Mouse (Mus musculus): ENCODE data around the gene Dcst2. TPM values are rescaled to one million over a fixed set of nuclear protein-coding genes. Genes with fewer than 3 reads are reported as not detected.

The Dcst2 gene
- polyA plus RNA-seq, 1 experiment from 2014 or later = 0.23 TPM

DNA sequence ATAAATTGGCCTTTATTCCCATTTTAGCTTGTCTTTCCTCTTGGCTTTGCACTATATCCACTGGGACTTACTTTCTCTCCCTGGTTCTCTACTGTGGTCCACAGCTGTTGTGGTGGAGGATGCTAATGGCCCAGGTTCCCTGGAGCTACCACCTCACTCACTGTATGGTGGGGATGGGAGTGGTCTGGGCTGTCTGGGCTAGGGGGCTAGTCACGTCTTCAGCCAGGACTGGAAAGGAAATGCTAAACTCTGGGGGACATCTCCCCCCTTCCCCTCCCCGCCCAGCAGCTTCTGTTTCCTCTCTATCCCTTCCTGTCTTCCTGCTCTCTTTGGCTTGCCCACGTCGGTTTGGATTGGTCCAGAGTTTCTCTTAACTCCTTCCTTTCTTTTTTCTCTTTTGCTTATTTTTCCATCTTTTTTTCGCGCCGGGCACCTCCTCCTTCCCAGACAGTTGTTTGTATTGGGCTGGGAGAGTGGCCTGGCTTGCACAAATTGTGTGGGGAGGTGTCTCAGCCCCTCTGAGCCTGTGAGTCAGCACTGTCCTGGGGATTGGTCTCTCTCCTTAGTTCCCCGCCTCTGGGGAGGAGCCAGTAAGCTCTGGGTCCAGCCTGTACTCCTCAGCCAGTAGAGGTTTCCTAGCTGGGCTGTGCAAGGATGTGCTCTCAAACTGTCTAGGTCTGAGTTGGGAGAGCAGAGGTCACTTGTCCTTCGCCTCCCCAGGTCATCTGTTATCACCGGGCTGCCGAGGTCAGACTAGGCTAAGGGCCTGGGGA is 59.4 kb downstream of the Dcst2 start:
- Histone ChIP-seq H3K27me3 (ENCODE audit: control insufficient read depth, insufficient read depth, low read length) (no peaks in the 10 kb centered on the region), H3K27ac (replicated peaks; ENCODE audit: low read depth, low read length) (peak overlapping the region; percentile 64), H3K36me3 (ENCODE audit: control insufficient read depth, insufficient read depth, low read length) (peaks cover 7% of the 10 kb centered on the region; the same call in 1 of the 2 replicates), H3K4me2 (ENCODE audit: low read depth, severe bottlenecking) (peak overlapping the region; percentile 90), H3K4me1 (ENCODE audit: control insufficient read depth, insufficient read depth, low read length) (peaks cover 33% of the 10 kb centered on the region), H3K4me3 (ENCODE audit: low read depth, low read length) (peak overlapping the region; percentile 42), H3K9ac (ENCODE audit: low read length) (peak overlapping the region; percentile 63), H3K9me3 (ENCODE audit: control insufficient read depth, low read length) (no peaks in the 10 kb centered on the region)
- peak; percentile 74 for DNase-seq (ENCODE audit: low spot score)
- 1% methylated on average over 11 of the region's 11 CpGs for WGBS
- peak; percentile 65 for ATAC-seq (ENCODE audit: insufficient number of reproducible peaks, low FRiP score, low TSS enrichment, low read depth)

DNA sequence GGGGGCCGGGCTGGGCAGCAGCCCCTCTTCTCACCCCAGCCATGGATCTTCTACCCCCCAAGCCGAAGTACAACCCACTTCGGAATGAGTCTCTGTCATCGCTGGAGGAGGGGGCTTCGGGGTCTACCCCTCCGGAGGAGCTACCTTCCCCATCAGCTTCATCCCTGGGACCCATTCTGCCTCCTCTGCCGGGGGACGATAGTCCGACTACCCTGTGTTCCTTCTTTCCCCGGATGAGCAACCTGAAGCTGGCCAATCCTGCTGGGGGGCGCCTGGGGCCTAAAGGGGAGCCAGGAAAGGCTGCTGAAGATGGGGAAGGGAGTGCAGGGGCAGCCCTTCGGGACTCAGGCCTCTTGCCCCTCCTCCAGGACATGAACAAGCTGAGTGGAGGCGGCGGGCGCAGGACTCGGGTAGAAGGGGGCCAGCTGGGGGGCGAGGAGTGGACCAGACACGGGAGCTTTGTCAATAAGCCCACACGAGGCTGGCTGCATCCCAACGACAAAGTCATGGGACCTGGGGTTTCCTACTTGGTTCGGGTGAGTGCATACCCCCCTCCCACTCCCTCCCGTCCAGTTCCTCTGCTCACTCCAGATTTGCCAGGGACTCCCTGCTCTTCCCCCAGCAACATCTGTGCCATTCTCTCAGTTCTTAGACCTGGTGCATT is 60.2 kb downstream of the Dcst2 start:
- Histone ChIP-seq H3K36me3 (ENCODE audit: control insufficient read depth, insufficient read depth, low read length) (peaks cover 3% of the 10 kb centered on the region; the same call in 1 of the 2 replicates), H3K9me3 (ENCODE audit: control insufficient read depth, low read length) (no peaks in the 10 kb centered on the region), H3K4me1 (ENCODE audit: control insufficient read depth, insufficient read depth, low read length) (peaks cover 27% of the 10 kb centered on the region), H3K9ac (ENCODE audit: low read length) (peak overlapping the region; percentile 63), H3K4me2 (ENCODE audit: low read depth, severe bottlenecking) (peak overlapping the region; percentile 90), H3K27me3 (ENCODE audit: control insufficient read depth, insufficient read depth, low read length) (no peaks in the 10 kb centered on the region), H3K27ac (replicated peaks; ENCODE audit: low read depth, low read length) (peak overlapping the region; percentile 64; the same call in 1 of the 2 replicates), H3K4me3 (ENCODE audit: low read depth, low read length) (peak overlapping the region; percentile 42)
- DNase-seq (ENCODE audit: low spot score) = peak; percentile 27
- WGBS = 5% methylated on average over 21 of the region's 22 CpGs
- ATAC-seq (ENCODE audit: insufficient number of reproducible peaks, low FRiP score, low TSS enrichment, low read depth) = no peak

DNA sequence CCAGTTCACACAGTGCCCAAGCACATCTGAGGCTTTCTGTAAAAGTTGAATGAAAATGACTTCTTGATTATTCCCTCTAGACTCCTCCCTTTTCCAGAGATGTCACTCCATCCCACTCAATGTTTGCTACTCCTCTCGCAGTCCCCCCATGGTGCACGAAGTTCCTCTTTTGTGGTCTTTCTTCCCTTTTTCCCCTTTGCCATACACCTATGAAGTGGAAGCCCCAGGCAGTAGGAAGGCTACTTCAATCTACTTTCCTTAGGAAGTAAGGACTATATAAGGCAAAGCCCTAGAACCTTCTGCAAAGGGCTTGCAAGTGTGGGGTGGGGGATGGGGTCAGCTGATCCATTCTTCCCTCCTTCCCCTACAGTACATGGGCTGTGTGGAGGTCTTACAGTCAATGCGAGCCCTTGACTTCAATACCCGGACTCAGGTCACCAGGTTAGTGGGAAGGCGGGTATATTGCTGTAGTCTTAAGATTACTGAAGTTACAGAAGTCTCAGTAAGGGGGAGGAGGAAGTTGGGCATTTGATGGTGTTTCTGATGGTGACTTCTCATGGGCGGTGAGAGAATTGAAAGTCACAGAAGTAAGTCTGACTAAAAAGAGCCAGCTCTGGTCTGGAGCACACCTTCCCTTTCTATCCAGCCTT is 60.9 kb downstream of the Dcst2 start:
- Histone ChIP-seq H3K9me3 (ENCODE audit: control insufficient read depth, low read length) (no peaks in the 10 kb centered on the region), H3K4me3 (ENCODE audit: low read depth, low read length) (peak overlapping the region; percentile 42; the same call in 1 of the 2 replicates), H3K4me1 (ENCODE audit: control insufficient read depth, insufficient read depth, low read length) (peaks cover 27% of the 10 kb centered on the region), H3K27ac (replicated peaks; ENCODE audit: low read depth, low read length) (no peak overlapping the region), H3K4me2 (ENCODE audit: low read depth, severe bottlenecking) (peak overlapping the region; percentile 90), H3K27me3 (ENCODE audit: control insufficient read depth, insufficient read depth, low read length) (no peaks in the 10 kb centered on the region), H3K9ac (ENCODE audit: low read length) (no peak overlapping the region), H3K36me3 (ENCODE audit: control insufficient read depth, insufficient read depth, low read length) (peaks cover 8% of the 10 kb centered on the region; the same call in 1 of the 2 replicates)
- 79% methylated on average over 6 of the region's 6 CpGs for whole genome bisulfite sequencing
- DNase-seq (ENCODE audit: low spot score) = no peak
- no peak for ATAC-seq (ENCODE audit: insufficient number of reproducible peaks, low FRiP score, low TSS enrichment, low read depth)

DNA sequence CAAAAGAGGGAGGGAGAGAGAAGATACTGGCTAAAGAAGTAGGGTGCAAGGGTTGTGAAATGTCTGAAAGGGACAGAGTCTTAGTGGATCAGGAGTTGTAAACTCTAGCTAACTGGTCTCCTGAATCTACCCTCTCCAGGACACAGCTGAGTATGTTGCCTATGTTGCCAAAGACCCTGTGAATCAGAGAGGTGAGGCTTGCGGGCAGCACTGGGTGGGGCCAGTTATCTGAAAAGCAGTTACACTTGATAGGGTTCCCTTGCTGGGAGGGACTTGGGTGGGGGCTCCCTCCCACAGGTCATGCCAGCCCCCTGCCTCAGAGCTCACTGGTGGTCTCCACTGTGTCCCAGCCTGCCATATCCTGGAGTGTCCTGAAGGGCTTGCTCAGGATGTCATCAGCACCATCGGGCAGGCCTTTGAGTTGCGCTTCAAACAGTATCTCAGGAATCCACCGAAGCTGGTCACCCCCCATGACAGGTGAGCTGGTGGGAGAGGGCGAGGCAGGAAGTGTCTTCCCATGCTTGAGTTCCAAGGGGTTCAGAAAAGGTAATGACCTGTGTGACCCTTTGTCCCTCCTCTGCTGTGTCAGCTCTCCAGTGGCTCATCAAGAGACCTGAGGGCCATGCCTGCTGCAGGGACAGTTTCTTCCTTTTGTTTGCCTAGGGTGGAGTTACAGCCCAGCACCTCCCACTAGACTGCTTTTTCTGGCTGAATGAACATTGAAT is 62.8 kb downstream of the Dcst2 start:
- DNase-seq (ENCODE audit: low spot score) (no peak), ATAC-seq (ENCODE audit: insufficient number of reproducible peaks, low FRiP score, low TSS enrichment, low read depth) (no peak)
- no peak overlapping the region for H3K27ac ChIP-seq (replicated peaks; ENCODE audit: low read depth, low read length)
- H3K4me2 ChIP-seq (ENCODE audit: low read depth, severe bottlenecking) = no peak overlapping the region
- H3K4me1 ChIP-seq (ENCODE audit: control insufficient read depth, insufficient read depth, low read length) = peaks cover 27% of the 10 kb centered on the region
- H3K36me3 ChIP-seq (ENCODE audit: control insufficient read depth, insufficient read depth, low read length) = peaks cover 8% of the 10 kb centered on the region; the same call in 1 of the 2 replicates
- H3K9ac ChIP-seq (ENCODE audit: low read length) = no peak overlapping the region
- H3K9me3 ChIP-seq (ENCODE audit: control insufficient read depth, low read length) = no peaks in the 10 kb centered on the region
- 95% methylated on average over 5 of the region's 5 CpGs for WGBS
- no peak overlapping the region for H3K4me3 ChIP-seq (ENCODE audit: low read depth, low read length)
- H3K27me3 ChIP-seq (ENCODE audit: control insufficient read depth, insufficient read depth, low read length) = no peaks in the 10 kb centered on the region

DNA sequence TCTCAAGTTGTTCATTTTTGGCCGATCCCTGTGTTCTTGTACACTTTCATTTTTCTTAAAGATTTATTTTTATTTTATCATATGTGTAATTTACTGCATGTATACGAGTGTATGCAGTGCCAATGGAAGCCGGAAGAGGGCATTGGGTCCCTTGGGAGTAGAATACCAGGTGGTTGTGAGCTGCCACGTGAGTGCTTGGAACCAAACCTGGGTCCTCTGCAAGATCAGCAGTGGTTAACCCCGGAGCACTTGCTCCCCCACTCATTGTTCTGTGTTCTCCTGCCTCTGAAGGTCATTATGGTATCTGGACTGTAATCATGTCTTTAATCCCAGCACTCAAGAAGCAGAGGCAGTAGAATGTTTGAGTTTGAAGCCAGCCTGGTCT is 63.4 kb downstream of the Dcst2 start:
- H3K36me3 ChIP-seq (ENCODE audit: control insufficient read depth, insufficient read depth, low read length) = peaks cover 8% of the 10 kb centered on the region; the same call in 1 of the 2 replicates

DNA sequence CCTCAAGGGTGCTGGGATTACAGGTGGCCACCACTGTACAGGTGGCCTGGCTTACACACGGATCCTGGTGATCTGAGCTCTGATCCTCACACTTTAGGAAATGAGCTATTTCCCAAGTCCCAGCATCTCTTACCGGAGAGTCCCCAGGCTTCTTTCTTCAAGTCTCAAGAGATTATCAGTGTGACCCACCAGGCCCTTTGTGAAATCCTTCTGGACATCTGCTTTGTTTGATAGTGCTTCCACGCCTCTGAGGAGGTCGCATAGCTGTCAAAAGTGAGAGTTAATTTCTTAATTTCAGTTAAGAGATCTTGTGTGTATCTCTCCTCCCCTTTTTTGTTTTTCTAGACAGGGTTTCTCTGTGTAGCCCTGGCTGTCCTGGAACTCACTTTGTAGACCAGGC is 64.1 kb downstream of the Dcst2 start:
- no peak for DNase-seq (ENCODE audit: low spot score)
- Histone ChIP-seq H3K9me3 (ENCODE audit: control insufficient read depth, low read length) (no peaks in the 10 kb centered on the region), H3K36me3 (ENCODE audit: control insufficient read depth, insufficient read depth, low read length) (peaks cover 8% of the 10 kb centered on the region; the same call in 1 of the 2 replicates), H3K4me3 (ENCODE audit: low read depth, low read length) (no peak overlapping the region), H3K9ac (ENCODE audit: low read length) (no peak overlapping the region), H3K27me3 (ENCODE audit: control insufficient read depth, insufficient read depth, low read length) (no peaks in the 10 kb centered on the region), H3K4me1 (ENCODE audit: control insufficient read depth, insufficient read depth, low read length) (peaks cover 18% of the 10 kb centered on the region), H3K27ac (replicated peaks; ENCODE audit: low read depth, low read length) (no peak overlapping the region), H3K4me2 (ENCODE audit: low read depth, severe bottlenecking) (no peak overlapping the region)
- no peak for ATAC-seq (ENCODE audit: insufficient number of reproducible peaks, low FRiP score, low TSS enrichment, low read depth)
- 93% methylated on average over 4 of the region's 4 CpGs for WGBS

More for the DNA sequence above, 63.4 kb downstream of the Dcst2 start:
- ATAC-seq (ENCODE audit: insufficient number of reproducible peaks, low FRiP score, low TSS enrichment, low read depth) (no peak), DNase-seq (ENCODE audit: low spot score) (no peak)
- Histone ChIP-seq H3K27ac (replicated peaks; ENCODE audit: low read depth, low read length) (no peak overlapping the region), H3K27me3 (ENCODE audit: control insufficient read depth, insufficient read depth, low read length) (no peaks in the 10 kb centered on the region), H3K9me3 (ENCODE audit: control insufficient read depth, low read length) (no peaks in the 10 kb centered on the region), H3K4me2 (ENCODE audit: low read depth, severe bottlenecking) (no peak overlapping the region), H3K4me1 (ENCODE audit: control insufficient read depth, insufficient read depth, low read length) (peaks cover 22% of the 10 kb centered on the region), H3K4me3 (ENCODE audit: low read depth, low read length) (no peak overlapping the region), H3K9ac (ENCODE audit: low read length) (no peak overlapping the region)
- 90% methylated on average over 5 of the region's 5 CpGs for WGBS

All from limb, embryonic 11.5 days (tissue).